Mouse (Mus musculus): Measurements from ENCODE around the gene Cct7. TPM values are rescaled to one million over a fixed set of nuclear protein-coding genes. Genes with fewer than 3 reads are reported as not detected.
"Not testable (repeated sequence)": the region's sequence is repeated elsewhere in the genome, so short reads cannot be mapped to it uniquely, and the experiment has no call there.

Cct7 gene
- polyA plus RNA-seq, 1 experiment = 97.5 TPM

GRCm38 (mm10) chr6:85444266-85444965 is 6.9 kb upstream of the Cct7 start:
- 91% methylated on average over 8 of the region's 8 CpGs for WGBS
- no peak overlapping the region for H3K27ac ChIP-seq (ENCODE audit: control insufficient read depth, insufficient read depth, low read depth, low read length, poor library complexity)
- no peak overlapping the region for H3K4me3 ChIP-seq (replicated peaks; ENCODE audit: control insufficient read depth, low read depth, low read length)
- TF ChIP-seq POLR2A (IDR thresholded peaks at IDR 0.05; ENCODE audit: borderline replicate concordance, control insufficient read depth, low read depth, low read length) (no peak), CTCF (IDR thresholded peaks at IDR 0.05; ENCODE audit: control insufficient read depth, insufficient read depth, low read length) (no peak)
- no peaks in the 10 kb centered on the region for H3K4me1 ChIP-seq (ENCODE audit: control insufficient read depth, insufficient read depth, low read length)

GRCm38 (mm10) chr6:85445286-85445685 is 6.0 kb upstream of the Cct7 start:
- 86% methylated on average over 5 of the region's 5 CpGs for WGBS
- TF ChIP-seq CTCF (IDR thresholded peaks at IDR 0.05; ENCODE audit: control insufficient read depth, insufficient read depth, low read length) = no peak
- no peak for TF ChIP-seq POLR2A (IDR thresholded peaks at IDR 0.05; ENCODE audit: borderline replicate concordance, control insufficient read depth, low read depth, low read length)
- no peak overlapping the region for H3K27ac ChIP-seq (ENCODE audit: control insufficient read depth, insufficient read depth, low read depth, low read length, poor library complexity)
- H3K4me3 ChIP-seq (replicated peaks; ENCODE audit: control insufficient read depth, low read depth, low read length) = no peak overlapping the region
- no peaks in the 10 kb centered on the region for H3K4me1 ChIP-seq (ENCODE audit: control insufficient read depth, insufficient read depth, low read length)

GRCm38 (mm10) chr6:85447351-85447750 is 4.0 kb upstream of the Cct7 start:
- TF ChIP-seq POLR2A (IDR thresholded peaks at IDR 0.05; ENCODE audit: borderline replicate concordance, control insufficient read depth, low read depth, low read length) = no peak
- TF ChIP-seq CTCF (IDR thresholded peaks at IDR 0.05; ENCODE audit: control insufficient read depth, insufficient read depth, low read length) = no peak
- Histone ChIP-seq H3K27ac (ENCODE audit: control insufficient read depth, insufficient read depth, low read depth, low read length, poor library complexity) (no peak overlapping the region), H3K4me3 (replicated peaks; ENCODE audit: control insufficient read depth, low read depth, low read length) (no peak overlapping the region), H3K4me1 (ENCODE audit: control insufficient read depth, insufficient read depth, low read length) (no peaks in the 10 kb centered on the region)
- 84% methylated on average over 6 of the region's 6 CpGs for WGBS

GRCm38 (mm10) chr6:85450140-85450539 is 1.2 kb upstream of the Cct7 start:
- WGBS = 69% methylated on average over 1 of the region's 1 CpGs
- H3K4me1 ChIP-seq (ENCODE audit: control insufficient read depth, insufficient read depth, low read length); H3K4me3 ChIP-seq (replicated peaks; ENCODE audit: control insufficient read depth, low read depth, low read length); H3K27ac ChIP-seq (ENCODE audit: control insufficient read depth, insufficient read depth, low read depth, low read length, poor library complexity): not testable (repeated sequence)

GRCm38 (mm10) chr6:85451664-85452410 is 523 bp downstream of the Cct7 start, which contains the start of gene Pradc1:
Gene Pradc1, minus strand, starts transcription at chr6:85451970.
- Histone ChIP-seq H3K27ac (ENCODE audit: control insufficient read depth, insufficient read depth, low read depth, low read length, poor library complexity) (peak within 1 kb of the TSS; percentile 90), H3K4me3 (replicated peaks; ENCODE audit: control insufficient read depth, low read depth, low read length) (peak within 1 kb of the TSS; percentile 90), H3K4me1 (ENCODE audit: control insufficient read depth, insufficient read depth, low read length) (no peaks in the 10 kb centered on the region; the same call in 1 of the 2 replicates)
- TF ChIP-seq CTCF (IDR thresholded peaks at IDR 0.05; ENCODE audit: control insufficient read depth, insufficient read depth, low read length) (peak; percentile 1; the same call in 1 of the 2 replicates), POLR2A (IDR thresholded peaks at IDR 0.05; ENCODE audit: borderline replicate concordance, control insufficient read depth, low read depth, low read length) (peak; percentile 59; the same call in 1 of the 2 replicates)
- WGBS = under 1% methylated on average over 54 of the region's 54 CpGs

- H3K4me1 ChIP-seq (ENCODE audit: control insufficient read depth, insufficient read depth, low read length) = no peaks in the 10 kb centered on the region; the same call in 1 of the 2 replicates
- under 1% methylated on average over 15 of the region's 15 CpGs for WGBS
- H3K4me3 ChIP-seq (replicated peaks; ENCODE audit: control insufficient read depth, low read depth, low read length) = peak overlapping the region; percentile 90
- TF ChIP-seq POLR2A (IDR thresholded peaks at IDR 0.05; ENCODE audit: borderline replicate concordance, control insufficient read depth, low read depth, low read length) = no peak
- TF ChIP-seq CTCF (IDR thresholded peaks at IDR 0.05; ENCODE audit: control insufficient read depth, insufficient read depth, low read length) = no peak
- H3K27ac ChIP-seq (ENCODE audit: control insufficient read depth, insufficient read depth, low read depth, low read length, poor library complexity) = peak overlapping the region; percentile 60
Measured at GRCm38 (mm10) chr6:85452411-85452665, 1.0 kb downstream of the Cct7 start.

GRCm38 (mm10) chr6:85452816-85453215 is 1.5 kb downstream of the Cct7 start:
- H3K27ac ChIP-seq (ENCODE audit: control insufficient read depth, insufficient read depth, low read depth, low read length, poor library complexity) = no peak overlapping the region
- 2% methylated on average over 7 of the region's 7 CpGs for WGBS
- peak overlapping the region; percentile 90 for H3K4me3 ChIP-seq (replicated peaks; ENCODE audit: control insufficient read depth, low read depth, low read length)
- no peak for TF ChIP-seq CTCF (IDR thresholded peaks at IDR 0.05; ENCODE audit: control insufficient read depth, insufficient read depth, low read length)
- no peak for TF ChIP-seq POLR2A (IDR thresholded peaks at IDR 0.05; ENCODE audit: borderline replicate concordance, control insufficient read depth, low read depth, low read length)
- H3K4me1 ChIP-seq (ENCODE audit: control insufficient read depth, insufficient read depth, low read length) = no peaks in the 10 kb centered on the region; the same call in 1 of the 2 replicates

- Histone ChIP-seq H3K4me3 (replicated peaks; ENCODE audit: control insufficient read depth, low read depth, low read length) (no peak overlapping the region), H3K27ac (ENCODE audit: control insufficient read depth, insufficient read depth, low read depth, low read length, poor library complexity) (no peak overlapping the region), H3K4me1 (ENCODE audit: control insufficient read depth, insufficient read depth, low read length) (no peaks in the 10 kb centered on the region)
- WGBS = 72% methylated on average over 2 of the region's 2 CpGs
- TF ChIP-seq CTCF (IDR thresholded peaks at IDR 0.05; ENCODE audit: control insufficient read depth, insufficient read depth, low read length) (no peak), POLR2A (IDR thresholded peaks at IDR 0.05; ENCODE audit: borderline replicate concordance, control insufficient read depth, low read depth, low read length) (no peak)
Measured at GRCm38 (mm10) chr6:85459621-85460020, 8.3 kb downstream of the Cct7 start.
